Mouse (Mus musculus) forebrain, embryonic 16.5 days (tissue): ENCODE measurements at regions not wholly inside any gene's neighbourhood (a gene's known extent, or its start where the extent isn't known, plus 50 kb on each side); places are given as distances from the start of the nearest gene placed in this dataset.
"Not testable (repeated sequence)": the region's sequence is repeated elsewhere in the genome, so short reads cannot be mapped to it uniquely, and the experiment has no call there.

Experiments
- ATAC-seq: fragments of 200-750 bp; cut with Nextera tagmentation; 2 replicates; pipeline ENCODE4 v1.8.0; 2017; ENCODE audit warnings: mild to moderate bottlenecking, moderate library complexity
- H3K27ac ChIP-seq: fragments of 300-500 bp; sonication (generic); 2 replicates; pipeline ENCODE4 v1.5.1; 2014; ENCODE audit warnings: low read length, control low read depth
- H3K27me3 ChIP-seq: fragments of 300-500 bp; sonication (generic); replicated peaks from 2 replicates; pipeline ENCODE4 v1.6.1; 2014; ENCODE audit warnings: low read length; ENCODE audit not compliant: control insufficient read depth, insufficient read depth
- H3K36me3 ChIP-seq: fragments of 300-500 bp; sonication (generic); 2 replicates; pipeline ENCODE4 v1.6.1; 2014; ENCODE audit not compliant: control insufficient read depth, insufficient read depth
- H3K4me1 ChIP-seq: fragments of 300-500 bp; sonication (generic); replicated peaks from 2 replicates; pipeline ENCODE4 v1.6.1; 2014; ENCODE audit warnings: low read length; ENCODE audit not compliant: control insufficient read depth, insufficient read depth
- H3K4me2 ChIP-seq: fragments of 300-500 bp; sonication (generic); 2 replicates; pipeline ENCODE4 v1.6.1; 2014; ENCODE audit warnings: mild to moderate bottlenecking, low read length, control low read depth
- H3K4me3 ChIP-seq: fragments of 300-500 bp; sonication (generic); replicated peaks from 2 replicates; pipeline ENCODE4 v1.5.1; 2014; ENCODE audit warnings: mild to moderate bottlenecking, low read length, control low read depth
- H3K9ac ChIP-seq: fragments of 300-500 bp; sonication (generic); replicated peaks from 2 replicates; pipeline ENCODE4 v1.6.1; 2014; ENCODE audit warnings: low read depth, low read length, control low read depth
- H3K9me3 ChIP-seq: fragments of 300-500 bp; sonication (generic); 2 replicates; pipeline ENCODE4 v1.6.1; 2016; ENCODE audit warnings: low read length; ENCODE audit not compliant: control insufficient read depth
- WGBS: fragments of 180-500 bp; shearing (Covaris S2); extraction: QIAGEN DNeasy Blood & Tissue Kit; methylation state at CpG from one replicate; pipeline ENCODE4 v1.1.7; 2014; 5-methylcytosine and 5-hydroxymethylcytosine counted together

GRCm38 (mm10) chr6:31038445-31038844 is 79.6 kb upstream of the Klf14 start:
- 0% methylated on average over 2 of the region's 2 CpGs for WGBS
- H3K27me3 ChIP-seq, H3K4me3 ChIP-seq: not testable (repeated sequence)

GRCm38 (mm10) chr6:31039485-31039884 is 80.6 kb upstream of the Klf14 start:
- no peak overlapping the region for H3K27ac ChIP-seq
- H3K9me3 ChIP-seq: no peaks in the 10 kb centered on the region
- ATAC-seq: no peak
- H3K36me3 ChIP-seq: no peaks in the 10 kb centered on the region
- 79% methylated on average over 6 of the region's 6 CpGs for WGBS
- peaks cover 6% of the 10 kb centered on the region; the same call in 1 of the 2 replicates for H3K4me1 ChIP-seq
- no peaks in the 10 kb centered on the region for H3K27me3 ChIP-seq
- no peak overlapping the region for H3K9ac ChIP-seq
- no peak overlapping the region for H3K4me2 ChIP-seq
- no peak overlapping the region for H3K4me3 ChIP-seq

More at GRCm38 (mm10) chr6:31038445-31038844, 79.6 kb upstream of the Klf14 start:
- not testable (repeated sequence) for H3K4me2 ChIP-seq, H3K4me1 ChIP-seq, ATAC-seq, H3K9me3 ChIP-seq, H3K27ac ChIP-seq, H3K36me3 ChIP-seq, H3K9ac ChIP-seq

DNA sequence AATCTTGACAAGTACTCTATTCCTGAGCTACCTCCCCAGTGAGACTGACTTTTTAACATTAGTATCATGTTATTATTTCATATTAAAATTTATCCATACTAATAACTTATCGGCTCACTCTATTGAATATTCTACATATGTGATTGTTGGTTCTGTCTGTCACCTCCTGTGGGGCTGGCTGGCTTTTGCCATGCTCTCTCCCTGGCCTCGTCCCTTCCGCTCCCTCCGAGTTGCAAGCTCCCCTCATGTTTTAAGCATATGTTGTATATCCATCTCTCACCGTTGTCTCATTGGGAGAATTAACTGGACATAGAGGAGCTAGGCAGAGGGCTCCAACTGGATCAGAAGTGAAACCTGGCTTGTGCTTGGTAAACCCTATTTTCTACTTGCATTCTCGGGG is 81.9 kb upstream of the Klf14 start:
- Histone ChIP-seq H3K9ac (no peak overlapping the region), H3K4me2 (no peak overlapping the region), H3K4me1 (peaks cover 6% of the 10 kb centered on the region; the same call in 1 of the 2 replicates), H3K27ac (no peak overlapping the region), H3K36me3 (no peaks in the 10 kb centered on the region), H3K27me3 (no peaks in the 10 kb centered on the region), H3K4me3 (no peak overlapping the region), H3K9me3 (no peaks in the 10 kb centered on the region)
- ATAC-seq: no peak
- 82% methylated on average over 6 of the region's 6 CpGs for WGBS

GRCm38 (mm10) chr6:31043368-31043767 is 84.5 kb upstream of the Klf14 start:
- Histone ChIP-seq H3K27ac (no peak overlapping the region), H3K4me1 (no peaks in the 10 kb centered on the region), H3K4me2 (no peak overlapping the region), H3K4me3 (no peak overlapping the region), H3K9ac (no peak overlapping the region), H3K36me3 (no peaks in the 10 kb centered on the region), H3K27me3 (no peaks in the 10 kb centered on the region), H3K9me3 (no peaks in the 10 kb centered on the region)
- WGBS: 95% methylated on average over 4 of the region's 4 CpGs
- no peak for ATAC-seq

GRCm38 (mm10) chr6:31043919-31044318 is 85.0 kb upstream of the Klf14 start:
- Histone ChIP-seq H3K36me3 (no peaks in the 10 kb centered on the region), H3K4me3 (no peak overlapping the region), H3K9me3 (no peaks in the 10 kb centered on the region), H3K27me3 (no peaks in the 10 kb centered on the region), H3K4me2 (no peak overlapping the region), H3K9ac (no peak overlapping the region), H3K4me1 (no peaks in the 10 kb centered on the region), H3K27ac (no peak overlapping the region)
- no peak for ATAC-seq
- WGBS: 95% methylated on average over 3 of the region's 3 CpGs

- Histone ChIP-seq H3K4me1 (no peaks in the 10 kb centered on the region), H3K9me3 (no peaks in the 10 kb centered on the region), H3K4me2 (no peak overlapping the region), H3K27ac (no peak overlapping the region), H3K36me3 (no peaks in the 10 kb centered on the region), H3K27me3 (no peaks in the 10 kb centered on the region), H3K4me3 (no peak overlapping the region), H3K9ac (no peak overlapping the region)
- 78% methylated on average over 3 of the region's 3 CpGs for WGBS
- no peak for ATAC-seq
Measured at GRCm38 (mm10) chr6:31046197-31046596, 87.3 kb upstream of the Klf14 start.

GRCm38 (mm10) chr6:31048920-31049576 is 90.2 kb upstream of the Klf14 start:
- Histone ChIP-seq H3K4me2 (no peak overlapping the region), H3K4me1 (no peaks in the 10 kb centered on the region), H3K27me3 (no peaks in the 10 kb centered on the region), H3K9ac (no peak overlapping the region), H3K27ac (no peak overlapping the region), H3K9me3 (no peaks in the 10 kb centered on the region), H3K36me3 (no peaks in the 10 kb centered on the region), H3K4me3 (no peak overlapping the region)
- ATAC-seq: no peak
- WGBS: 69% methylated on average over 11 of the region's 11 CpGs

- Histone ChIP-seq H3K27ac (no peak overlapping the region), H3K4me2 (no peak overlapping the region), H3K9ac (no peak overlapping the region), H3K4me1 (no peaks in the 10 kb centered on the region), H3K9me3 (no peaks in the 10 kb centered on the region), H3K36me3 (no peaks in the 10 kb centered on the region), H3K27me3 (no peaks in the 10 kb centered on the region), H3K4me3 (no peak overlapping the region)
- ATAC-seq: no peak
- 63% methylated on average over 5 of the region's 5 CpGs for WGBS
Measured at GRCm38 (mm10) chr6:31050831-31051230, 92.0 kb upstream of the Klf14 start.

DNA sequence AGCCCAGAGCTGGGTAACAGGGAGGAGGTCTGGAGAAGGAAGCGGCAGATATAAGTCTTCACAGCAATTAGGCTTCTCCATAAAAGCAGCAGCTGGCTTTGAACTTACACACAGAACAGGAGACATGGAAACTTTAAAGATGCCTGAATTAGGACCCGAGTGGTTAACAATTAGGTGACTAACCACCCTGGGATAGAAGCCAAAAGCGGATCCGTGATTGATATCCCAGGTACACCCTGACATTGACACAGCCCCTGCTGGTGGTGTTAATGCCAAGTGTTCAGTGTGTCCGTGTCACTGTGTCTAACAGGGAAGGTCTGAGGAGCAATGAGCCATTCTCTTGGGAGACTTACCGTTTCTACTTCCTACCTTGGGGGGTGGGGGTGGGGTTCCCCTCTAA is 92.9 kb upstream of the Klf14 start:
- no peak overlapping the region for H3K9ac ChIP-seq
- H3K4me3 ChIP-seq: no peak overlapping the region
- WGBS: 56% methylated on average over 6 of the region's 6 CpGs
- no peaks in the 10 kb centered on the region for H3K4me1 ChIP-seq
- no peaks in the 10 kb centered on the region for H3K36me3 ChIP-seq
- H3K27me3 ChIP-seq: no peaks in the 10 kb centered on the region
- H3K9me3 ChIP-seq: no peaks in the 10 kb centered on the region
- ATAC-seq: no peak
- H3K4me2 ChIP-seq: no peak overlapping the region
- H3K27ac ChIP-seq: no peak overlapping the region

GRCm38 (mm10) chr6:31053003-31053402 is 94.1 kb upstream of the Klf14 start:
- Histone ChIP-seq H3K4me2 (no peak overlapping the region), H3K9me3 (no peaks in the 10 kb centered on the region), H3K36me3 (no peaks in the 10 kb centered on the region), H3K4me3 (no peak overlapping the region), H3K4me1 (peaks cover 8% of the 10 kb centered on the region), H3K27me3 (no peaks in the 10 kb centered on the region), H3K9ac (no peak overlapping the region), H3K27ac (no peak overlapping the region)
- 13% methylated on average over 8 of the region's 8 CpGs for whole genome bisulfite sequencing
- ATAC-seq: no peak
